Mouse (Mus musculus): ENCODE data around the gene Muc4. TPM values are rescaled to one million over a fixed set of nuclear protein-coding genes. Genes with fewer than 3 reads are reported as not detected.

The Muc4 gene
- total and polyA plus RNA-seq, 3 experiments, result 0.11 TPM; not detected in 2

GRCm38 (mm10) chr16:32707824-32708456 is 27.7 kb upstream of the Muc4 start:
- H3K4me3 ChIP-seq (ENCODE audit: low read depth, low read length), result no peak overlapping the region
- no peak for DNase-seq (ENCODE audit: low spot score)
- peaks cover 16% of the 10 kb centered on the region for H3K4me1 ChIP-seq (ENCODE audit: insufficient read depth, low read depth, low read length)
- no peaks in the 10 kb centered on the region for H3K36me3 ChIP-seq (replicated peaks)
- peaks cover 37% of the 10 kb centered on the region for H3K27me3 ChIP-seq (ENCODE audit: insufficient read depth, low read length)
- no peak for TF ChIP-seq GATA2 (IDR thresholded peaks at IDR 0.05; ENCODE audit: borderline replicate concordance, low read depth, low read length)
- no peak for TF ChIP-seq GATA1 (IDR thresholded peaks at IDR 0.05; ENCODE audit: borderline replicate concordance, low read length)
- no peak for ATAC-seq (ENCODE audit: extremely low read depth, insufficient number of reproducible peaks, low FRiP score, poor library complexity, severe bottlenecking)
- H3K9me3 ChIP-seq (replicated peaks), result peaks cover 4% of the 10 kb centered on the region; the same call in 1 of the 2 replicates

- Histone ChIP-seq H3K9me3 (replicated peaks) (peaks cover 4% of the 10 kb centered on the region; the same call in 1 of the 2 replicates), H3K27me3 (ENCODE audit: insufficient read depth, low read length) (peaks cover 37% of the 10 kb centered on the region)
Measured at GRCm38 (mm10) chr16:32708457-32709033, 27.1 kb upstream of the Muc4 start.

GRCm38 (mm10) chr16:32709116-32709515 is 26.6 kb upstream of the Muc4 start:
- H3K27me3 ChIP-seq (ENCODE audit: insufficient read depth, low read length), result peaks cover 37% of the 10 kb centered on the region
- TF ChIP-seq POLR2AphosphoS5 (IDR thresholded peaks at IDR 0.05; ENCODE audit: insufficient replicate concordance, low read depth, low read length), result no peak
- TF ChIP-seq TAL1 (conservative IDR thresholded peaks at IDR 0.05; ENCODE audit: low read depth, low read length), result no peak
- TF ChIP-seq GATA1 (IDR thresholded peaks at IDR 0.05; ENCODE audit: borderline replicate concordance, low read length), result no peak
- TF ChIP-seq GATA2 (IDR thresholded peaks at IDR 0.05; ENCODE audit: borderline replicate concordance, low read depth, low read length), result no peak
- no peak for TF ChIP-seq CTCF (IDR thresholded peaks at IDR 0.05; ENCODE audit: low read depth, low read length)

More at GRCm38 (mm10) chr16:32708457-32709033, 27.1 kb upstream of the Muc4 start:
- no peaks in the 10 kb centered on the region for H3K36me3 ChIP-seq (replicated peaks)
- H3K4me3 ChIP-seq (ENCODE audit: low read depth, low read length), result no peak overlapping the region
- TF ChIP-seq GATA1 (IDR thresholded peaks at IDR 0.05; ENCODE audit: borderline replicate concordance, low read length) (no peak), POLR2AphosphoS5 (IDR thresholded peaks at IDR 0.05; ENCODE audit: insufficient replicate concordance, low read depth, low read length) (no peak), TAL1 (conservative IDR thresholded peaks at IDR 0.05; ENCODE audit: low read depth, low read length) (no peak), CTCF (IDR thresholded peaks at IDR 0.05; ENCODE audit: low read depth, low read length) (no peak), GATA2 (IDR thresholded peaks at IDR 0.05; ENCODE audit: borderline replicate concordance, low read depth, low read length) (no peak)
- peaks cover 16% of the 10 kb centered on the region for H3K4me1 ChIP-seq (ENCODE audit: insufficient read depth, low read depth, low read length)
- ATAC-seq (ENCODE audit: extremely low read depth, insufficient number of reproducible peaks, low FRiP score, poor library complexity, severe bottlenecking) (no peak), DNase-seq (ENCODE audit: low spot score) (no peak)

GRCm38 (mm10) chr16:32710426-32711070 is 25.1 kb upstream of the Muc4 start:
- peaks cover 3% of the 10 kb centered on the region; the same call in 1 of the 2 replicates for H3K9me3 ChIP-seq (replicated peaks)
- H3K4me1 ChIP-seq (ENCODE audit: insufficient read depth, low read depth, low read length), result peaks cover 16% of the 10 kb centered on the region
- DNase-seq (ENCODE audit: low spot score) (no peak), ATAC-seq (ENCODE audit: extremely low read depth, insufficient number of reproducible peaks, low FRiP score, poor library complexity, severe bottlenecking) (no peak)
- H3K27me3 ChIP-seq (ENCODE audit: insufficient read depth, low read length), result peaks cover 40% of the 10 kb centered on the region
- H3K36me3 ChIP-seq (replicated peaks), result no peaks in the 10 kb centered on the region
- H3K4me3 ChIP-seq (ENCODE audit: low read depth, low read length), result no peak overlapping the region
- no peak for TF ChIP-seq CTCF (IDR thresholded peaks at IDR 0.05; ENCODE audit: low read depth, low read length)
- no peak for TF ChIP-seq TAL1 (conservative IDR thresholded peaks at IDR 0.05; ENCODE audit: low read depth, low read length)
- TF ChIP-seq POLR2AphosphoS5 (IDR thresholded peaks at IDR 0.05; ENCODE audit: insufficient replicate concordance, low read depth, low read length), result no peak
- no peak for TF ChIP-seq GATA1 (IDR thresholded peaks at IDR 0.05; ENCODE audit: borderline replicate concordance, low read length)
- TF ChIP-seq GATA2 (IDR thresholded peaks at IDR 0.05; ENCODE audit: borderline replicate concordance, low read depth, low read length), result no peak

More at GRCm38 (mm10) chr16:32709116-32709515, 26.6 kb upstream of the Muc4 start:
- ATAC-seq (ENCODE audit: extremely low read depth, insufficient number of reproducible peaks, low FRiP score, poor library complexity, severe bottlenecking) (no peak), DNase-seq (ENCODE audit: low spot score) (no peak)
- Histone ChIP-seq H3K36me3 (replicated peaks) (no peaks in the 10 kb centered on the region), H3K4me3 (ENCODE audit: low read depth, low read length) (no peak overlapping the region), H3K4me1 (ENCODE audit: insufficient read depth, low read depth, low read length) (peaks cover 16% of the 10 kb centered on the region), H3K9me3 (replicated peaks) (peaks cover 4% of the 10 kb centered on the region; the same call in 1 of the 2 replicates)

GRCm38 (mm10) chr16:32712202-32712601 is 23.5 kb upstream of the Muc4 start:
- Histone ChIP-seq H3K9me3 (replicated peaks) (no peaks in the 10 kb centered on the region), H3K36me3 (replicated peaks) (no peaks in the 10 kb centered on the region), H3K4me1 (ENCODE audit: insufficient read depth, low read depth, low read length) (peaks cover 13% of the 10 kb centered on the region), H3K27me3 (ENCODE audit: insufficient read depth, low read length) (peaks cover 43% of the 10 kb centered on the region), H3K4me3 (ENCODE audit: low read depth, low read length) (no peak overlapping the region)
- no peak for DNase-seq (ENCODE audit: low spot score)
- ATAC-seq (ENCODE audit: extremely low read depth, insufficient number of reproducible peaks, low FRiP score, poor library complexity, severe bottlenecking), result no peak
- TF ChIP-seq CTCF (IDR thresholded peaks at IDR 0.05; ENCODE audit: low read depth, low read length) (no peak), GATA2 (IDR thresholded peaks at IDR 0.05; ENCODE audit: borderline replicate concordance, low read depth, low read length) (no peak)

GRCm38 (mm10) chr16:32713556-32713955 is 22.1 kb upstream of the Muc4 start:
- ATAC-seq (ENCODE audit: extremely low read depth, insufficient number of reproducible peaks, low FRiP score, poor library complexity, severe bottlenecking) (no peak), DNase-seq (ENCODE audit: low spot score) (no peak)
- Histone ChIP-seq H3K9me3 (replicated peaks) (no peaks in the 10 kb centered on the region), H3K27me3 (ENCODE audit: insufficient read depth, low read length) (peaks cover 40% of the 10 kb centered on the region), H3K4me1 (ENCODE audit: insufficient read depth, low read depth, low read length) (no peaks in the 10 kb centered on the region), H3K4me3 (ENCODE audit: low read depth, low read length) (no peak overlapping the region), H3K36me3 (replicated peaks) (no peaks in the 10 kb centered on the region)
- TF ChIP-seq POLR2AphosphoS5 (IDR thresholded peaks at IDR 0.05; ENCODE audit: insufficient replicate concordance, low read depth, low read length), result no peak
- no peak for TF ChIP-seq CTCF (IDR thresholded peaks at IDR 0.05; ENCODE audit: low read depth, low read length)
- no peak for TF ChIP-seq GATA2 (IDR thresholded peaks at IDR 0.05; ENCODE audit: borderline replicate concordance, low read depth, low read length)
- no peak for TF ChIP-seq GATA1 (IDR thresholded peaks at IDR 0.05; ENCODE audit: borderline replicate concordance, low read length)
- no peak for TF ChIP-seq TAL1 (conservative IDR thresholded peaks at IDR 0.05; ENCODE audit: low read depth, low read length)

Measured in G1E (cell line).